Mouse (Mus musculus) yolk sac, embryonic 10.5 days (tissue): ENCODE data around the gene Map4k2.

Source experiments
- DNase-seq: peaks from one replicate; pipeline ENCODE4 v3.0.0-alpha.2; 2017; ENCODE audit warnings: low spot score

Gene Map4k2

GRCm38 (mm10) chr19:6318145-6318544 is 22.8 kb upstream of the Map4k2 start:
- DNase-seq, result no peak

GRCm38 (mm10) chr19:6321358-6321757 is 19.6 kb upstream of the Map4k2 start:
- no peak for DNase-seq

- no peak for DNase-seq
Observed at GRCm38 (mm10) chr19:6321786-6322621, 18.9 kb upstream of the Map4k2 start.

- no peak for DNase-seq
Observed at GRCm38 (mm10) chr19:6324751-6325150, 16.2 kb upstream of the Map4k2 start.

GRCm38 (mm10) chr19:6331178-6331577 is 9.8 kb upstream of the Map4k2 start:
- DNase-seq, result no peak

GRCm38 (mm10) chr19:6331719-6332516 is 9.0 kb upstream of the Map4k2 start:
- peak; percentile 60 for DNase-seq

GRCm38 (mm10) chr19:6333761-6334595 is 7.0 kb upstream of the Map4k2 start:
- DNase-seq, result no peak

GRCm38 (mm10) chr19:6334673-6335457 is 6.1 kb upstream of the Map4k2 start, which contains the start of gene Men1:
TSS of gene Men1 (plus strand) at chr19:6334979.
- DNase-seq, result peak; percentile 96

GRCm38 (mm10) chr19:6335458-6335827 is 5.5 kb upstream of the Map4k2 start:
- no peak for DNase-seq

- no peak for DNase-seq
Observed at GRCm38 (mm10) chr19:6336920-6337319, 4.0 kb upstream of the Map4k2 start.

- no peak for DNase-seq
Observed at GRCm38 (mm10) chr19:6338171-6338570, 2.8 kb upstream of the Map4k2 start.

GRCm38 (mm10) chr19:6338716-6339115 is 2.2 kb upstream of the Map4k2 start:
- no peak for DNase-seq

- DNase-seq, result no peak
Observed at GRCm38 (mm10) chr19:6339191-6339590, 1.7 kb upstream of the Map4k2 start.

- DNase-seq, result no peak
Observed at GRCm38 (mm10) chr19:6339890-6340504, 938 bp upstream of the Map4k2 start.

- DNase-seq, result no peak
Observed at GRCm38 (mm10) chr19:6341453-6342077, 630 bp downstream of the Map4k2 start.

GRCm38 (mm10) chr19:6342276-6342933 is 1.5 kb downstream of the Map4k2 start:
- no peak for DNase-seq

- DNase-seq, result no peak
Observed at GRCm38 (mm10) chr19:6343066-6343925, 2.4 kb downstream of the Map4k2 start.

GRCm38 (mm10) chr19:6343996-6344395 is 3.1 kb downstream of the Map4k2 start:
- no peak for DNase-seq

GRCm38 (mm10) chr19:6346023-6346422 is 5.1 kb downstream of the Map4k2 start:
- DNase-seq, result no peak
